Mouse (Mus musculus): ENCODE data around the gene Hoga1. TPM values are rescaled to one million over a fixed set of nuclear protein-coding genes. Genes with fewer than 3 reads are reported as not detected.

Gene Hoga1
- not detected in 2 replicates for polyA plus RNA-seq (2012; ENCODE audit: insufficient read depth, insufficient read length, low replicate concordance, missing spikeins)

DNA sequence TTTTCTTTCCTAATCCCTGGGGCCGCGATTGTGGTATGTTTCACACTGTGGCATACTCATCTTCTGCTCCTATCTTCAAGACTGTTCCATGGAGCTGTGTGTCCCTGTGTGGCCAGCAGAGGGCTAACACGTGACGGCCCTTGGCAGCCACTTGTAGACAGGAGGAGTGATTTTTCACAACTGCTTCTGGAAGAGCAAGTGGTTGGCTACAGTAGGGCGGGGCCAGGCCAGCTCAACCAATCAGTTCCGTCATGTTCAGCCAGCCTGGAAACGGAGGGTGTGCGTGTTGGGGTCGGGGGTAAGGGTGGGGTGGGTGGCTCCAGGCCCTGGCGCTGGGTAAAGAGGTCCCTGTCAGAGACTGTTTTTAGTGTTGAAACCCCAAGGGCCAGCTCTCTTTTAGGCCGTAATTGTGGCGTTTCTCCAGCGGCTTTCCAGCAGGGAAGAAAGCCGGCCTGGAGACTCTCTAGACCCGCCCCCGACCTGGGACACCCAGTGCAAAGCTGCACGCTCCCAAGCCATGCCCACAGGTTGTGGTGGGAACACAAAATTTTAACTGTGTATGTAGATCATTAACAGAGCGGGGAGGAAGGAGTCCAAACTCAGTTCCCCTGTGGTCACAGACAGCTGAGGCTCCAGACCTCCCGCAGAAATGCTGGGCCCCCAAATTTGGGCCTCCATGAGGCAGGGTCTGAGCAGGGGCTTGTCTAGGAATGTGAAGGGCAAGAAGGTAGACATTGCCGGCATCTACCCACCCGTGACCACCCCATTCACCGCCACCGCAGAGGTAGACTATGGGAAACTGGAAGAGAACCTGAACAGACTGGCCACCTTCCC lies at the start of gene Hoga1:
Gene Hoga1, plus strand, starts transcription at position 342 of the 834 bp plus-strand sequence.
- TF ChIP-seq CTCF (IDR thresholded peaks at IDR 0.05; ENCODE audit: insufficient read depth, low read depth, low read length) (no peak; the same call in 1 of the 2 replicates), POLR2A (IDR thresholded peaks at IDR 0.05; ENCODE audit: insufficient read depth, low read depth, low read length) (no peak)
- Histone ChIP-seq H3K4me1 (ENCODE audit: control insufficient read depth, insufficient read depth, low read length) (0 out of 2 replicates have a peak, but pooled peaks cover 6% of the 10 kb centered on the region), H3K4me3 (ENCODE audit: insufficient read depth, low read depth, low read length) (no peak within 1 kb of the TSS), H3K27ac (ENCODE audit: insufficient read depth, low read depth, low read length) (no peak within 1 kb of the TSS)
- WGBS = 32% methylated on average over 23 of the region's 23 CpGs

- H3K4me3 ChIP-seq (ENCODE audit: insufficient read depth, low read depth, low read length) = no peak overlapping the region
- H3K4me1 ChIP-seq (ENCODE audit: control insufficient read depth, insufficient read depth, low read length) = peaks cover 24% of the 10 kb centered on the region
- 95% methylated on average over 10 of the region's 10 CpGs for WGBS
- no peak overlapping the region for H3K27ac ChIP-seq (ENCODE audit: insufficient read depth, low read depth, low read length)
- no peak for TF ChIP-seq POLR2A (IDR thresholded peaks at IDR 0.05; ENCODE audit: insufficient read depth, low read depth, low read length)
- TF ChIP-seq CTCF (IDR thresholded peaks at IDR 0.05; ENCODE audit: insufficient read depth, low read depth, low read length) = no peak
Measured at GRCm38 (mm10) chr19:41997090-41997489, 48.3 kb upstream of the Hoga1 start.

- WGBS = 85% methylated on average over 9 of the region's 9 CpGs
- H3K27ac ChIP-seq (ENCODE audit: insufficient read depth, low read depth, low read length) = no peak overlapping the region
- peaks cover 14% of the 10 kb centered on the region for H3K4me1 ChIP-seq (ENCODE audit: control insufficient read depth, insufficient read depth, low read length)
- no peak overlapping the region for H3K4me3 ChIP-seq (ENCODE audit: insufficient read depth, low read depth, low read length)
- TF ChIP-seq POLR2A (IDR thresholded peaks at IDR 0.05; ENCODE audit: insufficient read depth, low read depth, low read length) (no peak), CTCF (IDR thresholded peaks at IDR 0.05; ENCODE audit: insufficient read depth, low read depth, low read length) (no peak)
Measured at GRCm38 (mm10) chr19:41998770-41999548, 46.5 kb upstream of the Hoga1 start.

DNA sequence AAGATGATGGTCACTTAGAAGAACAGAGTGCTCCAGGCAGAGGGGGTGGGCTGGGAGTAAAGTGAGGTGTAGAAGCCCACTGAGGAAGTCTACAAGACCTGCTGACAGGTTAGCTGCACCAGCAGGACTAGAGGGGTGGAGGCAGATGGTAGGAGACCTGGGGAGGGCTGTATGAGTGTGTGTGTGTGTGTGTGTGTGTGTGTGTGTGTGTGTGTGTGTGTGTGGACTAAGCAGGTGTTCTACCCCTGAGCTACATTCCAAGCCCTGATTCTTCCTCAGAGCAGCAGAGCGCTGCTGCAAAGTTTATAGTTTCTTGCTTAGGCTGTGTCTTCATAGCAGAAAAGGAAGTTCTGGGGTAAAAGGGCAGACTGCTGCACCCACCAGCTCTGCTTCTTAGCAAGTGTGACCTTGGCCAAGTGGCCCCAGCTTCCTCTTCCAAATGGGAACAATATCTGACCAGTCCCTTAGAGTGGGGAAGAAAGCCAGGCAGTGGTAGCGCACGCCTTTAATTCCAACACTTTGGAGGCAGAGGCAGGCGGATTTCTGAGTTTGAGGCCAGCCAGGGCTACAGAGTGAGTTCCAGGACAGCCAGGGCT lies 45.6 kb upstream of the Hoga1 start:
- Histone ChIP-seq H3K27ac (ENCODE audit: insufficient read depth, low read depth, low read length) (no peak overlapping the region), H3K4me3 (ENCODE audit: insufficient read depth, low read depth, low read length) (no peak overlapping the region), H3K4me1 (ENCODE audit: control insufficient read depth, insufficient read depth, low read length) (peaks cover 10% of the 10 kb centered on the region)
- no peak for TF ChIP-seq POLR2A (IDR thresholded peaks at IDR 0.05; ENCODE audit: insufficient read depth, low read depth, low read length)
- TF ChIP-seq CTCF (IDR thresholded peaks at IDR 0.05; ENCODE audit: insufficient read depth, low read depth, low read length) = no peak
- WGBS = 88% methylated on average over 4 of the region's 4 CpGs

GRCm38 (mm10) chr19:42000446-42000958 lies 44.9 kb upstream of the Hoga1 start:
- whole genome bisulfite sequencing = 80% methylated on average over 4 of the region's 4 CpGs
- no peak overlapping the region for H3K4me3 ChIP-seq (ENCODE audit: insufficient read depth, low read depth, low read length)
- H3K27ac ChIP-seq (ENCODE audit: insufficient read depth, low read depth, low read length) = no peak overlapping the region
- TF ChIP-seq CTCF (IDR thresholded peaks at IDR 0.05; ENCODE audit: insufficient read depth, low read depth, low read length) = no peak
- no peak for TF ChIP-seq POLR2A (IDR thresholded peaks at IDR 0.05; ENCODE audit: insufficient read depth, low read depth, low read length)
- H3K4me1 ChIP-seq (ENCODE audit: control insufficient read depth, insufficient read depth, low read length) = peaks cover 5% of the 10 kb centered on the region

DNA sequence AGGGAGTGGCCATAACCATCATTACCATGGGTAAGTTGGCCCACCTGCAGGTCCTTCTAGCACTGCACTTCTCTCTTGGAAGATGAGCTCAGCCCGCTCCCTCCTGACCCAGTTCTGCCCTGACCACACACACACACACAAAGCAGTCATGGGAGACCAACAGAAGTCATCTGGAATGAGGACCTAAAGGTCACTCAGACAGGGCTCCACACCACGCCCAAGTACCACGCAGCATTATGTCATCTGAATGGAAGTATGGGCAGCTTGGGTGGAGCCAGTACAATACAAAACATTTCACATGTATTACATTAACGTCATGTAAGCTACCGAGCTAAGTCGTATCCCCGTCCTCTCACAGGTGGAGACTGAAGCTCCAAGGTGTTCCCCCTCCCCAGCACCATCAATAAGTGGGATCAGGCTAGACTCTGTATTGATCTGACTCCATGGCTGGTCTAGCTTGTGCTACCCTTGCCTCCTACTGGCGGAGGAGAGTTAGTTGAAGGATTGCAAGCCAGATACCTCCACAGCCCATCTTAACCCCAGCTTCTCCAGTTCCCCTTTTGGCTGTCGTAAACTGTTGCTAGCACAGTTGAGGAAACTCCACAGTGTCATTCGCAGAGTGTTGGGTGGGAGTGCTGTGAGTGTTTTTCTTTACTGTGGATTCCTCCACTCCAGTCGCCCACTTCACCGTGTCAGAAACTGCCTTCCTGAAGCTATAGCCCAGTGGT lies 44.0 kb upstream of the Hoga1 start:
- no peak overlapping the region for H3K27ac ChIP-seq (ENCODE audit: insufficient read depth, low read depth, low read length)
- TF ChIP-seq POLR2A (IDR thresholded peaks at IDR 0.05; ENCODE audit: insufficient read depth, low read depth, low read length) = no peak
- TF ChIP-seq CTCF (IDR thresholded peaks at IDR 0.05; ENCODE audit: insufficient read depth, low read depth, low read length) = no peak
- H3K4me3 ChIP-seq (ENCODE audit: insufficient read depth, low read depth, low read length) = no peak overlapping the region
- peaks cover 9% of the 10 kb centered on the region for H3K4me1 ChIP-seq (ENCODE audit: control insufficient read depth, insufficient read depth, low read length)
- 94% methylated on average over 12 of the region's 12 CpGs for WGBS

DNA sequence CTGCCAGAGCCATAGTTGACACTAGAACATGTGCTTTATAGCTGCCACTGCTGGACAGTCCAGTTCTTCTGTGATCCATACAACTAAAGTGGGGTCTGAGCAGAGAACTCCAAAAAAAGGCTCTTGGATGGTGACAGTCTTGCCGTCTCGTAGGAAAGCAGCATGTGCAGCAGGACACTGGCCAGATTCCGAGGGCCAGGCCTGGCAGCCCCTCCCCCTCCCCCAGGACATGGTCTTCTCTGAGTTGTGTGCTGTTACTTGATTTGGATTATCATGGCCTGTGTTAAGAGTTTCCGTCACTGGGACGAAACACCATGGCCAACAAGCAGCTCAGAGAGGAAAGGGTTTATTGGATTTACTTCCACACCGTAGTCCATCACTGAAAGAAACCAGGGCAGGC lies 41.2 kb upstream of the Hoga1 start:
- TF ChIP-seq POLR2A (IDR thresholded peaks at IDR 0.05; ENCODE audit: insufficient read depth, low read depth, low read length) = no peak
- TF ChIP-seq CTCF (IDR thresholded peaks at IDR 0.05; ENCODE audit: insufficient read depth, low read depth, low read length) = no peak
- H3K27ac ChIP-seq (ENCODE audit: insufficient read depth, low read depth, low read length) = no peak overlapping the region
- no peak overlapping the region for H3K4me3 ChIP-seq (ENCODE audit: insufficient read depth, low read depth, low read length)
- H3K4me1 ChIP-seq (ENCODE audit: control insufficient read depth, insufficient read depth, low read length) = peaks cover 13% of the 10 kb centered on the region
- WGBS = 72% methylated on average over 6 of the region's 6 CpGs

GRCm38 (mm10) chr19:42005616-42006015 lies 39.8 kb upstream of the Hoga1 start:
- Histone ChIP-seq H3K4me1 (ENCODE audit: control insufficient read depth, insufficient read depth, low read length) (peaks cover 16% of the 10 kb centered on the region), H3K27ac (ENCODE audit: insufficient read depth, low read depth, low read length) (no peak overlapping the region), H3K4me3 (ENCODE audit: insufficient read depth, low read depth, low read length) (no peak overlapping the region)
- TF ChIP-seq CTCF (IDR thresholded peaks at IDR 0.05; ENCODE audit: insufficient read depth, low read depth, low read length) (no peak), POLR2A (IDR thresholded peaks at IDR 0.05; ENCODE audit: insufficient read depth, low read depth, low read length) (no peak)
- WGBS = 73% methylated on average over 3 of the region's 3 CpGs

All from olfactory bulb, adult 2 months (tissue).